Mouse (Mus musculus) kidney, adult 18-20 months (tissue): ENCODE results near the gene Jph3.

Experiments
- DNase-seq: peaks from one replicate; pipeline ENCODE4 v3.0.0; 2021

The Jph3 gene

DNA sequence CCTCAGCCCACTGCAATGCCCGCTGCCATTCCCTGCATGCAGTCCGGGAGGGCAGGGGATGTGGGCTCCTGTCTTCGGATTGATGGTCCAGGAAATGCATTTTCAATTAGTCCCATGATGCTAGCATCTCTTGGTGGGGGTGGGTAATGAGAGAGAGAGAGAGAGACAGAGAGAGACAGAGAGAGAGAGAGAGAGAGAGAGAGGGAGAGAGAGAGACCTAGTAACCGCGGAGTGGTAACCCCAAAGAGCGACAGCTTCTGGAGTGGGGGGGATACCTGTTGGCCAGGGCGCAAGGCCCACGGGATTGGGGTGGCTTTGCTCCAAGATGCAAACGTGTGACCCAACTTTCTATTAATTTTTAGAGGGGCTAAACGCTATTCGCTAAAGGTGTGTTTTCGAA, at the start of gene Jph3:
Gene Jph3 (plus strand): TSS at position 301 of the 400 bp plus-strand sequence.
- no peak for DNase-seq

DNA sequence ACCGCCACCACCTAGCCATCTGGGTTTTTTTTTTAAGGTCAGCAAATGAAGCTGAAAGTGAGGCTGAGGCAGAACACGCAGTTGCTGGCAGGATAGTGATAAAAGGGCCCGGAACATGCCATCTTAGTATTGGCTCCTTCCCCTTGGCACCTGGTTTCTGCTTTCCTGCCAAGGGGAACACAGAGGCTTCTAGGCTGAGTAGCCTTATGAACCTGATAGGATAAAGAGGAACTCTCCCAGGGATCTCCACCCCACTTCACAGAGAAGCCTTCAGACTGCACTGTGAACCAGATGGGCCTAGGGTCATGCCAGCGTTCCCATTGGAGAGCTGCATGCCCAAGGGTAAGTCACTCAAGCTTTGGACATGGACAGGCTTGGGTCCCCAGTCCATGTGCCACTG, 48.5 kb upstream of the Jph3 start:
- DNase-seq: no peak

DNA sequence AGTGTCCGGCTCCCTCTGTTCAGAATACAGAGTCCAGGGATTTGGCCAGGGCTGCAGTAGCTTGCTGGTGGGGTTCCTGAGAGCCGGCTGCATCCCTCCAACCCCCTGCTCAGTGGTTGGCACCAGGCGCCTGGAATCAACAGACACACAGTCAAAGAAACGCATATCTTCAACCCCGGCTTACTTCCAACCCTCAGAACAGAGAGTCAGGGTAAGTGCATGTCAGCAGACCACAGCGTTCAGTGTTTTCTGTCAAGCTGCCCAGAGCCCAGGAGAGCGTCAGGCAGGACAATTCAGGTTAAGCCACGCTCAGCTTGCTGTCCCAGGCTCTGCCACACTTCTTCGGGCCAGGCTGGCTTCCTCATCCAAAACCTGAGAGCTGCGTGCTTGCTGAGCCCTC, 48.0 kb upstream of the Jph3 start:
- no peak for DNase-seq

DNA sequence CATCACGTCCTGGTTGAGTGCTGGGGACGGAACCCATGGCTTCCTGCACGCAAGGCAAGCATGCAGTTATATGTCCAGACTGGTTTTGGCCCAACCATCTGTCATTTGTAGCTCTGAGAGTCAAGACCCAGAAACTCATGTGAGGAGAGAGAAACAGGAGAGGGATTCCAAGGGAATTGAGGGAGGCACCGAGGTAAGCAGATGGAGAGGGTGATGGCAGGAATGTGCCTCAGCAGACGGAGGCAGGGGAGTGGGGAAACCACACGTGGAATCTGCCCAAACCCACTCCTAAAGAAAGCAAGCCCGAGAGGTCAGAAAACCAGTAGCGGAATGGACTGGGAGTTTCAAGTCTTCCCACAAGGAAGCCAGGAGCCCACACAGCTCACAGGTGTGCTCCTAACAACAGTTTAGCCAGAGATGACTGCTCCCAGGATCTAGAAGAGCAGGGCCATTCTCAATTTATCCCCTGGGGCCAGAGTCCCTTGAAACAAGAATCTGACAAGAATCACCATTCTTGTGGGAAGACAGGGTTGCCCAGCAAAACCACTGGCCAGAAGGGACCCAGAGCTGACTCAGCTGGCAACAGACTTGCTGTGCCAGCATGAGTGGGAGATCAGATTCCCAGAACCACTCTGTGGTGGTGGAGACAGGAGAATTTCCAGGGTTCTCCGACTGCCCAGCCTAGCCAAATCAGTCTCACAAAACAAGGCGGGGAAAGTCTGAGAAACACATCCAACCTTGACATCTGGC, 46.2 kb upstream of the Jph3 start:
- no peak for DNase-seq

- DNase-seq: peak; percentile 81
Measured at GRCm38 (mm10) chr8:121685419-121685818, 44.0 kb upstream of the Jph3 start.

DNA sequence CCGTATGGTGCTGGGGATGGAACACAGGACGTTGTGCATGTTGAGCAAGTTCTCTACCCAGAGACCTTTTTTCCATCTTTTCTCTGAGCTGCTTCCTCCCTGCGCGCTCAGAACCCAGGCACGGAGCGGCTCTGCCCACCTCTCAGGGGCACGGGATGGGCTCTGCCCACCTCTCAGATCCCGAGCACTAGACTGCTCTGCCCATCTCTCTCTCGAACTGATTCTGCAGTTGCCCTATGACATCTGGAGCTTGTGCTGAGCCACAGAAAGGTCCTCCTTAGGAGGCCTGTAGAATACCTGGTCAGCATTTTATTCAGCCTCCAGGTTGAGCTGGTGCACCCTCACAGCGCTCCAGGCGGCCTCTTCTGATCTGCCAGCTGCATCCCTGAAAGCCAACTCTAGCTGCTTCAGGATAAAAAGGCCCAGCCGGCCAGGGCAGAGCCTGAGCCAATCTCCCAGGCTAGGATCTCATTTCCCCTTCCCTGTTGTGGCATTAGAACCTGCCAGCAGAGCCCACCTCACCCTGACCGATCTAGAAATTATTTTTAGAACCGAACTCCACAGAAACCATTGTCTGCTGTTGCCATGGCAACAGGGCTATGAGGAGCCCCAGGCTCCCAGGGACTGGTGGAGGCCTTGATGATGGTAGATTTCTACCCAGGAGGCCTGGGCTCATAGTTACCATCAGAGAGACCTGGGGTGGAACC, 41.8 kb upstream of the Jph3 start:
- no peak for DNase-seq

- no peak for DNase-seq
Measured at GRCm38 (mm10) chr8:121688496-121688895, 40.9 kb upstream of the Jph3 start.

DNA sequence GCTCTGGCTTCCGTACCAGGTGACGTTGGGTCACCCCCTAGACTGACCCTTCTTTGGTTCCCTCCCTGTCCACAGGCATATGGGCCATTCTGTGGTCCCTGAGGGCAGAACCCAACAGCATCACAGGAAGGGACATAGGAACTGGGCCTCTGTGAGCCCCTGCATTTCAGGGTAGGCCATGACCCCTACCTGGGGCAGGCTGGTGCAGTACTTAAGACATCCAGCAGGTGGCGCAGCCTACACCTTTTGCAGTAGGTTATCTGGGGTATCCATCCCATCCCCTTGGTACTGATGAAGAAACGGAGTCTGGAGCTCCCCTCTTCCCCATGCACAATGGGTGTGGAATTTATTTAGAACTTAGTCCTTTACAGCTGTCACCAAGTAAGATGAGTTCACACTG, 35.0 kb upstream of the Jph3 start:
- peak; percentile 66 for DNase-seq

DNA sequence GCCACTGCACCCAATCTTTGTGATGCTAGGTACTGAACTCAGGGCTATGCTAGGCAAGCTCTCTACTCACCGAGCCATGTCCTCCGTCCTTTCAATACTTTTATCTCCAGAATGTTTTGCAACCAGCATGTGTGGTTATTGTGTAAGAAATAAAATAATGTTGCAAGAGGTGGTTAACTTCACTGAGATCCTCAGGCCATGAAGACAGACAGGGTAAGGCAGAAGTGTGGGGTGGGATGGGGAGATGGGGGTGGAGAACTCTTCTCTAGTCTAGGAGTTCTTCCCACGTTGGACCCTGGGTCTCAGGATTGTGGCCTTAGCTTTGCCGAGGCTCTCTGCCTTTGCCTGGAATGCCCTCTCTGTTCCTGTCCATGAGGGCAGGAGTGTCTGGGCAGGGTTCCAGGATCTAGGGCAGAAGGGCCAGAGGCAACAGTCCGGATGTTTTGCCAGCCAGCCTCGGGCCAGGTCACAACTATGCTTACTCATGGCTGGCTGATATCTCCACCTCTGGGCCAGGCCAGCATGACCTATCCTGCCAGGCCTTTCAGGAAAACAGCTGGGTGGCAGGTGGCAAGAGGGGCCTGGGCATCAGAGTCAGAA, 33.7 kb upstream of the Jph3 start:
- DNase-seq: peak; percentile 80

- DNase-seq: no peak
Measured at GRCm38 (mm10) chr8:121697735-121698614, 31.4 kb upstream of the Jph3 start.

DNA sequence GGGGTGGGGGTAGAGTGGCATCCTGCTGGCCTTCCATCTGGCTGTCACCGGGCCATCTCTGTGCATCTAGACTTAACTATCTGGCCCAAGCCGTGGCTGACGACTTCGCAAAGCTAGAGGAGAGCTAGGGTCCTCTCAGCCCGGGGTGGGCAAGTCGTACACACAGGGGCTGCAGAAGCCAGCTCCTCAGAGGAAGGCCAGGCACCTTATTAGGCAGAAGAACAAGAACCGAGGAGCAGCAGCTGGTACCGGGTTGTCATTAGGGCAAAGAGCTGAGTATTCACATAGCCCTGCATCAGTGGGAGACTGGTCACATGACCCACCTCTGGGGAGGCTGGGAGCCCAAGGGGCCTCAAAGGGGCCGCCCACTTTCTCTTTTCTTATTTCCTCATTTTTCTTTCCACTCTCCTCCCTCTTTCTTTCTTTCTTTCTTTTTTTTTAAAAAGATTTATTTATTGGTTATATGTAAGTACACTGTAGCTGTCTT, 30.8 kb upstream of the Jph3 start:
- no peak for DNase-seq

GRCm38 (mm10) chr8:121699936-121700335, 29.5 kb upstream of the Jph3 start:
- no peak for DNase-seq

GRCm38 (mm10) chr8:121705174-121705573, 24.2 kb upstream of the Jph3 start:
- no peak for DNase-seq

GRCm38 (mm10) chr8:121706956-121707355, 22.5 kb upstream of the Jph3 start:
- DNase-seq: no peak

GRCm38 (mm10) chr8:121708406-121708805, 21.0 kb upstream of the Jph3 start:
- DNase-seq: peak; percentile 40

- DNase-seq: no peak
Measured at GRCm38 (mm10) chr8:121717502-121717901, 11.9 kb upstream of the Jph3 start.

DNA sequence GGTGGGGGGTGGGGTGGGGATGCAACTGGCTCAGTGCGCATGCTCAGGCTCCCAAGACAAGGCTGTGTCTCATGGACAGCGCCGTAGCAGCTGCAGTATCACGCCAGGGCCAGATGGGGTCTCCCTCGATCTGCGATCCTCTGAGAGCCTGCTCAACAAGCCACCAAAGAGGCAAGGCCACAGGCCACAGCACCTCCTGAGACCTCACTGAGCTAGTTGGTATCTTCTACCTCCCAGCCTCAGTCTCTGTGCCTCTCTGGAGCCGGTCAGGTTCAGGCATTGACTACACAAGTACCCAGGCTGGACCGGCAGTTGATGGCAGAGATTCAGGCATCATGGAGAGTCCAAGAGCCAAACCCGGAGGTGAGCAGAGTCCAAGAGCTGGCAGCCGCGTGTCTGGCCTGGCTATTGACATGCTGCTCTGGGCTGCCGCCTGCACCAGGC, 11.4 kb upstream of the Jph3 start:
- DNase-seq: peak; percentile 85

DNA sequence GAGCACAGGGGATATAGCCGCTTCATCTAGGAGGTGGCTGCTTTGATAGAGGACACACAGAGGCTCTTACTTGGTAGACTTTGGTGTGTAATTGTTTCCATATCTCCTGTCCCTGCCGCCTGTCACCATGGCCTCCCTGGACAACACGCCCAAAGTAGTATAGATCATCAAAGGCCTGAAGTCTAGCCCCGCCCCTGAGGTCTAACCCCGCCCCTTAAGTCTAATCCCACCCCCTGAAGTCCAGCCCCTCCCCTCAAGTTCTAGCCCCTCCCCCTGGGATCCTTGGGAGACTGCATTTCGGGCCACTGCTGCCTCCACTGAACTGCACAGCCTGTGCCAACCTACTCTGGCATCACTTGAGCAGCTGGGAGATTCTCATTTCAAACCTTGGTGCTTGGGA, 10.5 kb upstream of the Jph3 start:
- DNase-seq: no peak

DNA sequence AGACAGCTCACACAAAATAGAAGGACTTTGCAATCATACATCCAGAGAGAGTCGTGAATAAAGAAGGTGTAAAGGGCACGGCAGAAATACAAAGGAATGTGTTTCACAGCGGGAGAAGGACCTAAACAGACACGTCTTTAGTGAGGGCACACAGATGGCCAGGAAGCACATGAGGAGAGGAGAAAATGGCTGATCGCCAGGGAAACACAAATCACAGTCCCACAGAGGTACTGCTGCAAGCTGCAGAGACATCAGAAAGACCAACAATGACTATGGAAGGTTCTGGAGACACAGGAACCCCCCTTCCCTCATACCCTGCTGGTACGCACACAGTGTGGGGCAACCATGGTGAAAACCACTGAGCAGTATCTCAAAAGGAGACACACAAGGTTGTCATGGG, 8.4 kb upstream of the Jph3 start:
- no peak for DNase-seq

DNA sequence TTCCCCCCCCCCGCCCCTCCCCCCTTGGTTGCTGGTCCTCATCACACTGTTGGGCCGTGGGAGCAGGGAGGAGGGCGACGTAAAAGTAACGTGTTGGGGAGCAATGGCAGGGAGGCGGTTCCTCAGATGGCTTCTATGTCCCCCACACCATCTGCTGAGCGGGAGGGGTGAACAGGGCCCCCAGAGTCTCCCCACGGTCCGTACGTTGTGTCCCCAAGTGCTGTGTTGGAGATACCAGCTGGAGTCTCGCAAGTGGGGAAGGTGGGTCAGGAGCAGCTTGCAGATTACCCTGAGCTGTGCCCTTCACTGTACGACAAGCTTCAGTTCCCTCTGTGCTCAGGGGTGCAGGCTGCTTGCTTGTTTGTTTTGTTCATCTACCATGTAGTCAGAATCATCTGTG, 5.6 kb upstream of the Jph3 start:
- no peak for DNase-seq

DNA sequence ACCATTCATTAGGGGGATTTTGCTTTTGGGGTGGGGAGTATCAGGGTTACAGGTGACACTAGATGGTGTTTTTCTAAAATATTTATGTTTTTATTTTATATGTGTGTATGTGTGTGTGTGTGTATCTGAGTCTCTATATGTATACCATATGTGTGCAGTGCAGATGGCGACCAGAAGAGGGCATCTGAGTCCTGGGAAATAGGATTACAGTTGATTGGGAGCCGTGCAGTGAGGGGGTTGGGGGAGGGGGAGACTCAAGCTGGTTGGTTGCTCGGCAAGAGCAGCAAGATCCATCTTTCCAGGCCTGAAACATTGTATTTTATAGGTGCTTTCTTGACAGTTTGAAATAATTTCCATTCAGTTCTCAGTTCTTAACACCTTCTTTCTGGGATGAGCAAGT, 2.3 kb upstream of the Jph3 start:
- no peak for DNase-seq

GRCm38 (mm10) chr8:121729754-121730153, 331 bp downstream of the Jph3 start:
- DNase-seq: no peak

GRCm38 (mm10) chr8:121730170-121730569, 747 bp downstream of the Jph3 start:
- DNase-seq: no peak
